Mouse (Mus musculus): ENCODE results near the gene 9030612E09Rik. TPM values are rescaled to one million over a fixed set of nuclear protein-coding genes. Genes with fewer than 3 reads are reported as not detected.

Gene 9030612E09Rik
- polyA plus RNA-seq, 1 experiment from 2014 or later: 0.94 TPM

- Histone ChIP-seq H3K4me3 (no peak overlapping the region), H3K4me1 (peaks cover 36% of the 10 kb centered on the region), H3K9ac (no peak overlapping the region), H3K27me3 (peaks cover 6% of the 10 kb centered on the region; the same call in 1 of the 2 replicates), H3K27ac (no peak overlapping the region), H3K36me3 (peaks cover 2% of the 10 kb centered on the region; the same call in 1 of the 2 replicates), H3K9me3 (peaks cover 3% of the 10 kb centered on the region; the same call in 1 of the 2 replicates), H3K4me2 (replicated peaks) (no peak overlapping the region)
- no peak for ATAC-seq (ENCODE audit: low FRiP score, low read depth)
- 96% methylated on average over 3 of the region's 3 CpGs for WGBS
Observed at GRCm38 (mm10) chr10:43166817-43167216, 7.7 kb upstream of the 9030612E09Rik start.

DNA sequence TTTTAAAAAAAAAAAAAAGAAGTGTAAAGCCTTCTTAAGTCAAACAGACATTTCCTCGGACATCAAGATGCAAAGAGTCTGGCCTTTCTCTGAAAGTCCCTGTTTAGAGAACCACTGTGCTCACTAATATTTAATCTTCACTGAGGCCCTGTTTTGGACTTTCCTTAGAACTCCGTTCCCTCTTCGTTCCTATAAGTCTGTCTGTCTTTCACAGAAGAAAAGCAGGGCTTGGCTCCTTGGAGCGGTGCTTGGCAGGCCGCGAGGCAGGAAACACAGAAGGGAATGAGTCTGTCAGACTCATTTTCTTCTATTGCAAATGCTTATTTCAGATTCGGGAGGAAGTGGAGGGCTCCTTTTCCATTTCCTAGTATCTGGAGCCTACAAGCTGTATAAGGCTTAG is 5.7 kb upstream of the 9030612E09Rik start:
- WGBS: 68% methylated on average over 7 of the region's 7 CpGs
- H3K4me3 ChIP-seq: no peak overlapping the region
- H3K9me3 ChIP-seq: no peaks in the 10 kb centered on the region
- H3K27ac ChIP-seq: no peak overlapping the region
- peaks cover 2% of the 10 kb centered on the region; the same call in 1 of the 2 replicates for H3K36me3 ChIP-seq
- peaks cover 47% of the 10 kb centered on the region for H3K4me1 ChIP-seq
- H3K9ac ChIP-seq: no peak overlapping the region
- no peak for ATAC-seq (ENCODE audit: low FRiP score, low read depth)
- no peak overlapping the region for H3K4me2 ChIP-seq (replicated peaks)
- H3K27me3 ChIP-seq: peaks cover 6% of the 10 kb centered on the region; the same call in 1 of the 2 replicates

DNA sequence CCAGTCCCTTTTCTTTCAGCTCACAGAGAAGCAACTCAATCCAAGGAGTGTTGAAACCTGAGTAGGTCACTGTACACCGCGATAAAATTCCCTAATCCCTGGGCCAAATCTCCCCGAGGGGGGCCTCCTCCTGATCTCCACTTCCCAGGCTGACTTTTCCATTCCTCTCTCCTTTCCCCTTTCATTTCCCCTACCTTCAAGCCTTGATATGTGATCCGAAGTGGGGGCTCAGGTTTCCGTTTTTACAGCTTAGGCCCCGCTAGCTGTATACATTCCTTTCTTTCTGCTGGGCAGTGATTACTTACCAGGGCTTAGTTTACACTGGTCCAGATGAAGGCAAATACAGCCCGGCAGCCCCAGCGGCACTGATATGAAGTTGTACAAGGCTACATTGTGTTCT is 3.4 kb upstream of the 9030612E09Rik start:
- peak overlapping the region; percentile 84 for H3K4me2 ChIP-seq (replicated peaks)
- H3K27ac ChIP-seq: no peak overlapping the region; the same call in 1 of the 2 replicates
- WGBS: 1% methylated on average over 8 of the region's 8 CpGs
- H3K27me3 ChIP-seq: peaks cover 16% of the 10 kb centered on the region; the same call in 1 of the 2 replicates
- H3K4me1 ChIP-seq: peaks cover 52% of the 10 kb centered on the region
- peak overlapping the region; percentile 89 for H3K4me3 ChIP-seq
- H3K9me3 ChIP-seq: no peaks in the 10 kb centered on the region
- no peak for ATAC-seq (ENCODE audit: low FRiP score, low read depth)
- no peak overlapping the region for H3K9ac ChIP-seq
- peaks cover 2% of the 10 kb centered on the region; the same call in 1 of the 2 replicates for H3K36me3 ChIP-seq

DNA sequence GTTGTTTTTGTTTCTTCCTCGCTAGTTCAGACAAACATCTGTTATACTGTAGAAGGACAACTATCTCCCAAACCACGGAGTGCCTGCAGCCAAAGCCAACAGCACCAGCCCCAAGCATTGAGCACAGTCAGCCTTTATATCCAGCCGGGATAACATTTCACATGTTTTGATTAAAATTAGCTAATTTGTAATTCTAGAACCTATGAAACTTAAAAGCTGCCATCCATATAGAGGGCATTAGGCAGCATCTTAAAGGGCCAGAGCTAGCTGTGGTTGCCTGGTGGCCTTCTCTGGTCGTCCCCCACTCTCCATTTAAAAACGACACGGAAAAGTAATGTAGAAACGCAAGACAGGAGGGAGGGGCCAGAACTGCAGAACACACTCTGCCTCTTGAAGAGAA is 2.4 kb upstream of the 9030612E09Rik start:
- Histone ChIP-seq H3K4me2 (replicated peaks) (peak overlapping the region; percentile 84), H3K27ac (no peak overlapping the region), H3K9ac (0 out of 2 replicates have a peak overlapping the region, but pooled peaks have one; percentile 87), H3K36me3 (no peaks in the 10 kb centered on the region), H3K27me3 (peaks cover 23% of the 10 kb centered on the region), H3K4me3 (peak overlapping the region; percentile 89), H3K9me3 (no peaks in the 10 kb centered on the region), H3K4me1 (peaks cover 52% of the 10 kb centered on the region)
- no peak for ATAC-seq (ENCODE audit: low FRiP score, low read depth)
- WGBS: 2% methylated on average over 7 of the region's 7 CpGs

GRCm38 (mm10) chr10:43172554-43172953 is 1.9 kb upstream of the 9030612E09Rik start:
- Histone ChIP-seq H3K27me3 (peaks cover 26% of the 10 kb centered on the region), H3K4me1 (peaks cover 48% of the 10 kb centered on the region), H3K36me3 (no peaks in the 10 kb centered on the region), H3K9me3 (no peaks in the 10 kb centered on the region), H3K27ac (no peak overlapping the region; the same call in 1 of the 2 replicates), H3K4me2 (replicated peaks) (peak overlapping the region; percentile 84), H3K4me3 (peak overlapping the region; percentile 89), H3K9ac (peak overlapping the region; percentile 87)
- ATAC-seq (ENCODE audit: low FRiP score, low read depth): no peak
- 2% methylated on average over 8 of the region's 8 CpGs for WGBS

GRCm38 (mm10) chr10:43173141-43173827 is 1.2 kb upstream of the 9030612E09Rik start:
- ATAC-seq (ENCODE audit: low FRiP score, low read depth): peak; percentile 33
- Histone ChIP-seq H3K27ac (peak overlapping the region; percentile 79), H3K4me2 (replicated peaks) (peak overlapping the region; percentile 84), H3K9ac (peak overlapping the region; percentile 87), H3K36me3 (no peaks in the 10 kb centered on the region), H3K4me3 (peak overlapping the region; percentile 89), H3K9me3 (no peaks in the 10 kb centered on the region), H3K27me3 (peaks cover 32% of the 10 kb centered on the region), H3K4me1 (peaks cover 40% of the 10 kb centered on the region)
- under 1% methylated on average over 53 of the region's 53 CpGs for WGBS

- Histone ChIP-seq H3K4me1 (peaks cover 38% of the 10 kb centered on the region), H3K27ac (peak overlapping the region; percentile 79), H3K36me3 (no peaks in the 10 kb centered on the region), H3K4me2 (replicated peaks) (peak overlapping the region; percentile 84), H3K9ac (peak overlapping the region; percentile 87), H3K4me3 (peak overlapping the region; percentile 89), H3K9me3 (no peaks in the 10 kb centered on the region), H3K27me3 (peaks cover 35% of the 10 kb centered on the region)
- ATAC-seq (ENCODE audit: low FRiP score, low read depth): peak; percentile 53
- WGBS: under 1% methylated on average over 36 of the region's 38 CpGs
Observed at GRCm38 (mm10) chr10:43173828-43174325, 627 bp upstream of the 9030612E09Rik start.

DNA sequence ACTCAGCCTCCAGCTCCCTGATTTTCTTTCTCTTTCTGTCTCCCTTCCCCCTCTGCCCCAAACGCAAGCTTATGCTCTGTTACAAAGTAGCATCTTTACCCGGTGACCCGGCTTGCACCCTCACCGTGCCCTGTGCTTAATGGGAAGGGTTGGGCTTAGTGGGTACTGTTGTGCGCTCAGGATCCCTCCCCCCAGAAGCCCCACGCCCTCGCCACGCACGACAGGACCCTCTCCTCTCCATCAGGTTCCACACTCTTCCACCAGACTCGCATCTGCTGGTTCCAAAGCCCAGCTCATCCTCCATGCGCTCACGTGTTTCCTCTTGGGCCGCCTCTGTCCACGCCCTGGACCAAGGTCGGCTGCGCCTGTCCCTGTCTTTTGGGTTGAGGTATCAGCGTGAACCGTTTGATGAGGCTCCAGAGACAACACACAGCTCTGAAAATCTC is 675 bp downstream of the 9030612E09Rik start:
- under 1% methylated on average over 18 of the region's 18 CpGs for WGBS
- Histone ChIP-seq H3K27ac (no peak overlapping the region), H3K27me3 (peaks cover 36% of the 10 kb centered on the region), H3K4me1 (peaks cover 29% of the 10 kb centered on the region), H3K9me3 (no peaks in the 10 kb centered on the region), H3K4me3 (peak overlapping the region; percentile 89), H3K36me3 (no peaks in the 10 kb centered on the region), H3K4me2 (replicated peaks) (peak overlapping the region; percentile 84), H3K9ac (peak overlapping the region; percentile 87)
- ATAC-seq (ENCODE audit: low FRiP score, low read depth): no peak

GRCm38 (mm10) chr10:43180313-43180912 is 5.9 kb downstream of the 9030612E09Rik start:
- no peak overlapping the region for H3K4me2 ChIP-seq (replicated peaks)
- H3K27me3 ChIP-seq: peaks cover 32% of the 10 kb centered on the region
- H3K9me3 ChIP-seq: no peaks in the 10 kb centered on the region
- H3K4me3 ChIP-seq: no peak overlapping the region
- H3K36me3 ChIP-seq: no peaks in the 10 kb centered on the region
- no peak overlapping the region for H3K27ac ChIP-seq
- ATAC-seq (ENCODE audit: low FRiP score, low read depth): no peak
- 59% methylated on average over 5 of the region's 5 CpGs for WGBS
- no peak overlapping the region for H3K9ac ChIP-seq
- peaks cover 6% of the 10 kb centered on the region for H3K4me1 ChIP-seq

DNA sequence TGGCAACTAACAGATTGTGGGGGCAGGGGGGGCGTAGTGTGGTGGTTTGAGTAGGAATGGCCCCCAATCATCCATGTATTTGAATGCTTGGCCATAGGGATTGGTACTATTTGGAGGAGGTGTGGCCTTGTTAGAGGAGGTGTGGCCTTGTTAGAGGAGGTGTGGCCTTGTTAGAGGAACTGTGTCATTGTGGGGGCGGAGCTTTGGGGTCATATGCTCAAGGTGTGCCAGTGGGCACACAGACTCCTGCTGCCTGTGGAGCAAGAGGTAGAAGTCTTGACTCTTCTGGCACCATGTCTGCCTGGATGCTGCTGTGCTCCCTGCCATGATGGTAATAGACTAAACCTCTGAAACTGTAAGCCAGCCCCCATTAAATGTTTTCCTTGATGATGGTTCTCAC is 25.7 kb downstream of the 9030612E09Rik start:
- H3K4me2 ChIP-seq (replicated peaks): no peak overlapping the region
- H3K4me1 ChIP-seq: no peaks in the 10 kb centered on the region
- H3K9ac ChIP-seq: no peak overlapping the region
- no peaks in the 10 kb centered on the region for H3K27me3 ChIP-seq
- no peaks in the 10 kb centered on the region for H3K36me3 ChIP-seq
- 88% methylated on average over 2 of the region's 2 CpGs for WGBS
- ATAC-seq (ENCODE audit: low FRiP score, low read depth): no peak
- no peak overlapping the region for H3K4me3 ChIP-seq
- no peaks in the 10 kb centered on the region for H3K9me3 ChIP-seq
- no peak overlapping the region for H3K27ac ChIP-seq

GRCm38 (mm10) chr10:43203865-43204264 is 29.4 kb downstream of the 9030612E09Rik start:
- no peak for ATAC-seq (ENCODE audit: low FRiP score, low read depth)
- 71% methylated on average over 3 of the region's 3 CpGs for WGBS
- H3K27ac ChIP-seq: no peak overlapping the region
- H3K9ac ChIP-seq: no peak overlapping the region
- H3K36me3 ChIP-seq: no peaks in the 10 kb centered on the region
- no peaks in the 10 kb centered on the region for H3K4me1 ChIP-seq
- no peaks in the 10 kb centered on the region for H3K27me3 ChIP-seq
- H3K9me3 ChIP-seq: no peaks in the 10 kb centered on the region
- H3K4me3 ChIP-seq: no peak overlapping the region
- H3K4me2 ChIP-seq (replicated peaks): no peak overlapping the region

GRCm38 (mm10) chr10:43211866-43212265 is 37.4 kb downstream of the 9030612E09Rik start:
- Histone ChIP-seq H3K9me3 (0 out of 2 replicates have a peak, but pooled peaks cover 3% of the 10 kb centered on the region), H3K36me3 (no peaks in the 10 kb centered on the region), H3K4me2 (replicated peaks) (no peak overlapping the region), H3K9ac (no peak overlapping the region), H3K27me3 (no peaks in the 10 kb centered on the region), H3K4me3 (no peak overlapping the region), H3K27ac (no peak overlapping the region), H3K4me1 (no peaks in the 10 kb centered on the region)
- 35% methylated on average over 6 of the region's 6 CpGs for WGBS
- ATAC-seq (ENCODE audit: low FRiP score, low read depth): no peak

All from limb, embryonic 13.5 days (tissue).